Mouse (Mus musculus) kidney, embryonic 15.5 days (tissue): ENCODE measurements at regions not wholly inside any gene's neighbourhood (a gene's known extent, or its start where the extent isn't known, plus 50 kb on each side); places are given as distances from the start of the nearest gene placed in this dataset.

Experiments used
- ATAC-seq: fragments of 200-750 bp; cut with Nextera tagmentation; replicated peaks from 2 replicates; pipeline ENCODE4 v1.8.0; 2017; ENCODE audit warnings: moderate TSS enrichment; ENCODE audit not compliant: low FRiP score
- H3K27ac ChIP-seq: fragments of 300-500 bp; sonication (generic); 2 replicates; pipeline ENCODE4 v1.5.1; 2015; ENCODE audit warnings: mild to moderate bottlenecking, inconsistent platforms
- H3K27me3 ChIP-seq: fragments of 300-500 bp; sonication (generic); 2 replicates; pipeline ENCODE4 v1.6.1; 2015; ENCODE audit warnings: inconsistent platforms
- H3K36me3 ChIP-seq: fragments of 300-500 bp; sonication (generic); 2 replicates; pipeline ENCODE4 v1.6.1; 2015; ENCODE audit warnings: inconsistent platforms
- H3K4me1 ChIP-seq: fragments of 300-500 bp; sonication (generic); 2 replicates; pipeline ENCODE4 v1.6.1; 2015; ENCODE audit warnings: inconsistent platforms
- H3K4me2 ChIP-seq: fragments of 300-500 bp; sonication (generic); 2 replicates; pipeline ENCODE4 v1.6.1; 2015; ENCODE audit warnings: moderate library complexity, mild to moderate bottlenecking, inconsistent platforms
- H3K4me3 ChIP-seq: fragments of 300-500 bp; sonication (generic); replicated peaks from 2 replicates; pipeline ENCODE4 v1.5.1; 2015; ENCODE audit warnings: mild to moderate bottlenecking, inconsistent platforms
- H3K9ac ChIP-seq: fragments of 300-500 bp; sonication (generic); 2 replicates; pipeline ENCODE4 v1.6.1; 2015; ENCODE audit warnings: mild to moderate bottlenecking, inconsistent platforms
- H3K9me3 ChIP-seq: fragments of 300-500 bp; sonication (generic); replicated peaks from 2 replicates; pipeline ENCODE4 v1.6.1; 2016; ENCODE audit warnings: inconsistent platforms
- WGBS: fragments of 180-500 bp; shearing (Covaris S2); methylation state at CpG from one replicate; pipeline ENCODE4 v1.1.7; 2015; ENCODE audit warnings: mixed read lengths; 5-methylcytosine and 5-hydroxymethylcytosine counted together

DNA sequence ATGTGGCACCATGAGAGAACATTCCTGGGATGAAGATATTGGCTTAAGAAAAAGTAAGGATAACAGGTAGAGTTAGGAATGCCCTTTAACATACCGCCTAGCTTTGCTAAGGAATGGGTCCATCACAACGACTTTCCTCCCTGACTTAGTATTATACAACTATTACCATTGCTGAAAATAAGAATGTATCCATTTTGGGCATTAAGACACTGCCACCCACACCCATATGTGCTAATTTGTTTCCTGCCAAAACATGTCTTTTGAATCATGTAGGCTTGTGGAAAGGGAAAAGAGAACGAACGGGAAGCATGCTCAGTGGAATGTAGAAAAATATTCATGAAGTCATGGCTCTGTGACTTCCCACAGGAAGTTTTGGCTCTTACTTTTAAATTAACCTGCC lies 641.7 kb downstream of the Epha4 start:
- 71% methylated on average over 4 of the region's 4 CpGs for WGBS
- Histone ChIP-seq H3K27me3 (no peaks in the 10 kb centered on the region), H3K4me1 (0 out of 2 replicates have a peak, but pooled peaks cover 3% of the 10 kb centered on the region), H3K4me3 (no peak overlapping the region), H3K27ac (0 out of 2 replicates have a peak overlapping the region, but pooled peaks have one; percentile 37), H3K9me3 (no peaks in the 10 kb centered on the region), H3K4me2 (no peak overlapping the region), H3K36me3 (no peaks in the 10 kb centered on the region), H3K9ac (no peak overlapping the region)
- ATAC-seq = no peak

DNA sequence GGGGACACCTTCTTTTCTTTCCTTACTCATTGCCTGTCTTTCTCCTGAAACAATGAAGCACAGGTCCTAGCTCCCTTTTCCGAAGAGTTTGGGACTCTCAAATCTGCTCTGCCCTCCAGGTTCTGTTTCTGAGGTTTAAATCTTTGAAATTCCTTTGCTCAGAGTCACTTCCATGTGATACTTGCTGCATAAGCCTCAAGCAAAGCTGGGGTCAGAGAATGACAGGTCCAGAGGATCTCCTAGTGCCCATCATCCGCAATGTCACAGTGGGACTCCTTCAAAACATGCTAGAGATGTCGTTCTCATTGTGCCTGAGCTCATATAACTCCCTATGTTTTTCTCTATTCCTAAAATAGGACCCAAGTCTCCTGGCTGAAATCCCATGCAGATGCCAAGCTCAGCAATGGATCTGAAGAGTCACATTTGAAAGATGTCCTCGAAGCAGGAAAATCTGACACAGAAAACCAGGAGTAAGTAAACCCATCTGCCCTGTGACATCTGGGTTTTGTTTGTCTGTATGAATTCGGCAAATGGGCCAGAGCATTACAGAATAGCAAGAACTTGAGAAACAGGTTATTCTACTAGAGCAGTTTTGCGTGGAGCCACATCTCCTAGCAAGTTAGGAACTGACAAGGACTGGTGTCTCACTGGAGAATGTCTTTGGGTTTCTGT lies 634.6 kb downstream of the Epha4 start:
- Histone ChIP-seq H3K4me1 (no peaks in the 10 kb centered on the region), H3K4me2 (no peak overlapping the region), H3K9me3 (no peaks in the 10 kb centered on the region), H3K27me3 (no peaks in the 10 kb centered on the region), H3K9ac (no peak overlapping the region), H3K36me3 (no peaks in the 10 kb centered on the region), H3K27ac (no peak overlapping the region), H3K4me3 (no peak overlapping the region)
- WGBS = 79% methylated on average over 6 of the region's 6 CpGs
- no peak for ATAC-seq

DNA sequence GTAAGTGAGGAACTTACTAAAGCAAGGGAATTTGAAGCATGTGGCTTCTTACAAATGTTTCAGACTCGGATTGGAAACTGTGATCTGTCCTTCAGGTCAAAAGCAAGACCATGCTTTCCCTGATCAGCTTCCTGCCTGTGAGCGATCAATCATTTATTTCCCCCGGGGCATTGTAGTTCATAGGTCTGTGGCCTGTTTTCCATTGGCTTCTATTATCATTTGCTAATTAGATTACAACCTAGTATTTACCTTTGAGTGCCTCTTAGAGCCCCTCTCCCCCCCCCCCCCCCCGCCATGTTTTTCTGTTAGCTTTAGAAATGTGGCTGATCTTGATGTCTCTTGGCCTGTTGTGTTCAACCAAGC lies 634.1 kb downstream of the Epha4 start:
- no peaks in the 10 kb centered on the region for H3K36me3 ChIP-seq
- no peaks in the 10 kb centered on the region for H3K27me3 ChIP-seq
- H3K4me1 ChIP-seq = no peaks in the 10 kb centered on the region
- no peak overlapping the region for H3K4me3 ChIP-seq
- no peak overlapping the region for H3K9ac ChIP-seq
- H3K9me3 ChIP-seq = no peaks in the 10 kb centered on the region
- no peak overlapping the region for H3K27ac ChIP-seq
- H3K4me2 ChIP-seq = no peak overlapping the region
- WGBS = 55% methylated on average over 4 of the region's 4 CpGs
- ATAC-seq = no peak

DNA sequence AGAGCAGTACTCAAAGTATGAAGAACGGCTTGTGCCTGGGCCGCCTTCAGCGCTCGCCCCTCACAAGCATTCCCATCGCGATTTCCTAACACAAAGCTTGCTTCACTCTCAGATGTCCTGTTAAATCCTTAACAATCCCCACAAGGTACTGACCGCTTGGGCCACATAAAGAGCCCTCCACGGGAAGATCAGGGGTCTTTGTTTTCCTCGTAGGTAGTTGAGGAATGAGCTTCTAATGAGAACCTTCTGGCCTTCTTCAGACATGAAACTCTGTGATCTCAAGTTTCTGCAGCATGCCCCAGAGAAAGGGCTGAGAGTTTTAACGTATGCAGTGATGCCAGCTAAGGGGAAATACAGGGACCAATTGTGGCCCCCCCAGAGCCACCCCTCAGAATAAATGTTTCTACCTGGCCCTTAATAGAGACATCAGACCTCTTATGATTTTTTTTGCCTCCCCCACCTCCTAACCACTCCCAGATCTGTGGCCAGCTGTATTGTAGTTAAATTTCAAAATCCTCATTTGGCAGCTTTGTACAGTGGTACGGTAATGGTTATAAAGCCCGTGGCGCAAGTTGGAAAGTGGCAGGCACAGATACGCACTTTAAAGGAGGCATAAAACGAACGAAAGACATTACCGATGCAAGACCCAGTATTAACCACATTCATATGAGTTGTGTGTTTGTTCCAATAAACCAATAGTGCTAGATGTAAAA lies 618.6 kb downstream of the Epha4 start:
- Histone ChIP-seq H3K9ac (no peak overlapping the region), H3K4me2 (no peak overlapping the region), H3K9me3 (no peaks in the 10 kb centered on the region), H3K4me3 (no peak overlapping the region), H3K36me3 (no peaks in the 10 kb centered on the region), H3K27ac (no peak overlapping the region), H3K4me1 (0 out of 2 replicates have a peak, but pooled peaks cover 3% of the 10 kb centered on the region), H3K27me3 (no peaks in the 10 kb centered on the region)
- WGBS = 75% methylated on average over 17 of the region's 17 CpGs
- no peak for ATAC-seq

DNA sequence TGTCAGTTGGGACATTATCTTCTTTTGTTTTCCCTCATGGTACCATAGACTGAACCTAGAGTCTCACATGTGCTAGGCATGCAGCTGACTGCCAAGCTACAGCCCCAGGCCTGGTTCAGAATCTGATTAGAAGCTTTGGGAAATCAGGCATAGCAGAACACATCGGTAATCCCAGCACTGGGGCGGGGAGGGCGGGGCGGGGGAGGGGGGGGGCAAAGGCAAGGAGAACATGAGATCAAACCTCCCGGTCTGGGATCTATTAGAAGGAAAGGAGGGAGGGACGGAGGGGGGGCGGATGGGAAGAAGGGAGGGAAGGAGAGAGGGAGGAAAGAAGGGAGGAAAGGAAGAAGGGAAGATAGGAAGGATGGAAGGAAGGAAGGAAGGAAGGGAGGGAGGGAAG lies 617.5 kb downstream of the Epha4 start:
- no peak for ATAC-seq
- H3K9me3 ChIP-seq = no peaks in the 10 kb centered on the region
- no peak overlapping the region for H3K27ac ChIP-seq
- no peak overlapping the region for H3K9ac ChIP-seq
- no peaks in the 10 kb centered on the region for H3K36me3 ChIP-seq
- H3K4me1 ChIP-seq = 0 out of 2 replicates have a peak, but pooled peaks cover 3% of the 10 kb centered on the region
- H3K27me3 ChIP-seq = no peaks in the 10 kb centered on the region
- no peak overlapping the region for H3K4me2 ChIP-seq
- 56% methylated on average over 4 of the region's 7 CpGs for WGBS
- H3K4me3 ChIP-seq = no peak overlapping the region

DNA sequence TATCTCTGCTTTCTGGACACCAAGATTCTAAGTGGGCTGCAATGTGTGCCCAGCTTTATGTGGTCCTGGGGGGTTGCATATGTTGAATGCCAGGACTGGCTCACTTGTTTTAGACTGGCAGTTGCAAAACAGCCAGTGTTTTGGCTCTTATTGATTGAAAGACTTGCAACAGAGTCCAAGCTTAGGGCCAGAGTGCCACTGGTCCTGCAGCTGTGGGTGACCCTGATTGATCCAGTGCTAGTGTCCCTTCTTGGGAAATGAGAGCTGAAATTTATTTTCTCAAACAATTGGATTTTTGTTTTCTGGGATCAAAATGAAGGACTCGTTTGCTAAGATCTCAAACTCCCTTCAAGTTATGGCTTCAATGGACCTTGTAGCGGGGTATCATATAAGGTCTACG lies 603.4 kb downstream of the Epha4 start:
- Histone ChIP-seq H3K27ac (no peak overlapping the region), H3K9ac (no peak overlapping the region), H3K4me2 (no peak overlapping the region), H3K4me1 (no peaks in the 10 kb centered on the region), H3K36me3 (no peaks in the 10 kb centered on the region), H3K4me3 (no peak overlapping the region), H3K27me3 (no peaks in the 10 kb centered on the region), H3K9me3 (no peaks in the 10 kb centered on the region)
- 91% methylated on average over 3 of the region's 3 CpGs for WGBS
- ATAC-seq = no peak

DNA sequence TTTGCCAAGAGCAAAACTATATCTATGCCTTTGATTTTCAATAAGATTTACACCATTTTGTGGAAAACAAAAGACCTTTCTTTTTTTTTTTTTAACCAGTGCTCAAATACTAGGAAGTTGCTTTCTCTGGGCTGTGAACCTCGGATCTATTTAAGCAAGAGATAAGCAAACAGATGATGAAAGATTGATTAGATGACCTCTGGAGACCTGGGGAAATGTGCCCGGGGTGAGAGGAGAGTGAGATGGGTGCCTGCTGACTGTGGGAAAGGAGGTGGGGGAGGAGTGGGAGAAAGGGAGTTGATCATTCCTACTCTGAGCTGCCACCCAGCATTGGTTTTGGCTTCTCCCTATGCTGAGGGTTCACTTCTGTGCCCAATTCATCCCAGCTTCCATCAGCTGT lies 595.3 kb downstream of the Epha4 start:
- H3K36me3 ChIP-seq = no peaks in the 10 kb centered on the region
- H3K9me3 ChIP-seq = no peaks in the 10 kb centered on the region
- ATAC-seq = no peak
- 10% methylated on average over 2 of the region's 2 CpGs for WGBS
- H3K4me2 ChIP-seq = no peak overlapping the region
- H3K9ac ChIP-seq = no peak overlapping the region
- H3K4me3 ChIP-seq = no peak overlapping the region
- no peak overlapping the region for H3K27ac ChIP-seq
- H3K27me3 ChIP-seq = no peaks in the 10 kb centered on the region
- 0 out of 2 replicates have a peak, but pooled peaks cover 2% of the 10 kb centered on the region for H3K4me1 ChIP-seq

DNA sequence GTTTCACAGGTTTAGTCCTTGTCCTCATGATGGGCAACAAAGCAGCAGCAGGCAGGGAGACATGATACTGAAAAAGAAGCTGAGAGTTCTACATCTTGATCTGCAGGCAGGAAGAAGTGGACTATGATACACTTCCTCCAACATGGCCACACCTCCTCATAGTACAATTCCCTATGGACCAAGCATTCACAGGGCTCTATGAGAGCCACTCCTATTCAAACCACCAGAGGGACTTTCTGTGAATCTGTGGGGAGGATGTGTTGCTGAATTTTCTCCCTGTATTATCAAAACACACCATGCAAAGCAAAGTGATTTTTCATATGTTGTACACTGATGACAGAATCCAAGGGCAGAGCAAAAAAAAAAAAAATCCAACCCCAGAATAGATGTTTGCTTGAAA lies 594.3 kb downstream of the Epha4 start:
- H3K4me3 ChIP-seq = no peak overlapping the region
- no peak overlapping the region for H3K4me2 ChIP-seq
- H3K9ac ChIP-seq = no peak overlapping the region
- no peaks in the 10 kb centered on the region for H3K36me3 ChIP-seq
- H3K4me1 ChIP-seq = 0 out of 2 replicates have a peak, but pooled peaks cover 2% of the 10 kb centered on the region
- no peaks in the 10 kb centered on the region for H3K9me3 ChIP-seq
- H3K27ac ChIP-seq = no peak overlapping the region
- ATAC-seq = no peak
- no peaks in the 10 kb centered on the region for H3K27me3 ChIP-seq

DNA sequence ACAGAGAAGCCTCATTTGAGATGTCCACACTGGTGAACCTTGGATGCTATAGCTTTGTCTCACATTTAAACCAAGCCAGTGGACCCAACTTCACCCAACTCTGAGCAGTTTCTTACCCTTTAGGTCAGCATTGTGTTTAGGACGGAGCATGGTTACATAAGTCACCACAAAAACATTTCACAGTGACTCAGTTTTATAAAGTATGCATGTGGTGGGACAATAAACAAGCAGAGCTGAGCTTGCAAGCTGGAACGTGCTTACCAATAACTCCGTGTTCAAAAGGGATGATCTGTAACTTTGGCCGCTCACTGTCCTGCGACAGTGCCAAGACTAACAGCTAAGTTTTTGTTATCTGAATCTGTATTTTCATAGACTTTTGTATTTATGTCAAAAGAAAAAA lies 587.8 kb downstream of the Epha4 start:
- 84% methylated on average over 5 of the region's 5 CpGs for WGBS
- Histone ChIP-seq H3K4me3 (no peak overlapping the region), H3K4me2 (no peak overlapping the region), H3K27ac (no peak overlapping the region), H3K36me3 (no peaks in the 10 kb centered on the region), H3K9me3 (no peaks in the 10 kb centered on the region), H3K4me1 (no peaks in the 10 kb centered on the region), H3K27me3 (no peaks in the 10 kb centered on the region), H3K9ac (no peak overlapping the region)
- no peak for ATAC-seq

DNA sequence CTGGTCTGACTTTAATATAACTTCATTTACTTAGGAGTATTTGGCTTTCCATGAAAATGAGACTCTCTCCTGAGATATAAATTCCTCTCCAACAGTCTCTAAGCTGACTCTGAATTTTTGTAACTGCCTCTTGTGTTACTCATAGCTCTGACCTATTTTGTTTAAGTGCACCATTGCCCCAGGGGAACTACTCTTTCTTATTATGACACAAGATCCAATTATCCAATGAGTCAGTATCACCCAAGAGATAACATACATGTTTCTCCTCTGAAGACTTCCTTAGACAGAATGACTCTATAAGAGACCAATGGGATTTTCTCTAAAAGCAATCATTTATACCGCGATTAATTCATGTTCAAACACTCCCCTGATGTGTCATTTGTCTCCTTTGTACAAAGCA lies 586.9 kb downstream of the Epha4 start:
- Histone ChIP-seq H3K4me1 (no peaks in the 10 kb centered on the region), H3K36me3 (no peaks in the 10 kb centered on the region), H3K27ac (no peak overlapping the region), H3K4me2 (no peak overlapping the region), H3K27me3 (no peaks in the 10 kb centered on the region), H3K4me3 (no peak overlapping the region), H3K9me3 (no peaks in the 10 kb centered on the region), H3K9ac (no peak overlapping the region)
- WGBS = 91% methylated on average over 2 of the region's 2 CpGs
- ATAC-seq = no peak

DNA sequence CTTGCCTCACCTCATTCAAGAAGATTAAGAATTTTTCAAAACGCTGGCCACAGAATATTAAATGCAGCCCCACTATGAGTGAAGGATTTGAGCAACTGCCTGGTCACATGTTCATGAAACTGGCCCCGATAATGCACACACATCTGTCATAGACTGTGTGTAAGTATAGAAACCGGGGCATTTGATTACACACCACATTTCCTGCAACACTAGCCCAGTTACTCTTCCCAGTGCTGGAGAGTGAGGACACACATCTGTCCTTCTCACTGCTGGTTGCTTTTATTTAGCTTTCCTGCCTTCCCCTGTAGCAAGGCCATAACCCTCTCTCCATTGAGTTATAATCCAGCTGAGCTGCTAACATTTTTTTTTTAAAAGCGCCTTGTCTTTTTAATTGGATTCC lies 581.4 kb downstream of the Epha4 start:
- Histone ChIP-seq H3K4me1 (no peaks in the 10 kb centered on the region), H3K36me3 (no peaks in the 10 kb centered on the region), H3K9me3 (no peaks in the 10 kb centered on the region), H3K27ac (no peak overlapping the region), H3K4me2 (no peak overlapping the region), H3K9ac (no peak overlapping the region), H3K27me3 (no peaks in the 10 kb centered on the region), H3K4me3 (no peak overlapping the region)
- ATAC-seq = no peak
- WGBS = 74% methylated on average over 4 of the region's 4 CpGs

DNA sequence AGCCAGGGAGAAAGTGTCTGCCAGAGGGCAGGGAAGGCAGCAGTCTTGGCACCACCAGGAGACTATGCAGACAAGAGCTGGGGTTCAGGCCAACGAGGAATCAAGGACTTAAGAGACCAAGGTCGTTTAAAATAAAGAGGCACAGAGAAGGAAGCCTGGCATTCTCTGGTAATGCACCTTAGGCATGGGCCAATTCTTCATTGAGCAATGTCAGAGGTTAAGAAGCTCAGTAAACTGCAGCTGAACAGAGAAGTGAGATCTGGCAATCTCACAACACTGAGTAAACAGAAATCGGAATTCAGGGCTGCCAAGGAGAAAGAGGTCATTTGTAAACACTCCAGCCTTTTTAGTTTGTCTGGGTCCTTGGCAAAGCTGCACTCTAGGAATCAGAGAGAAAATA lies 572.2 kb downstream of the Epha4 start:
- Histone ChIP-seq H3K9me3 (no peaks in the 10 kb centered on the region), H3K4me2 (no peak overlapping the region), H3K27ac (no peak overlapping the region), H3K4me3 (no peak overlapping the region), H3K27me3 (no peaks in the 10 kb centered on the region), H3K9ac (no peak overlapping the region), H3K4me1 (no peaks in the 10 kb centered on the region), H3K36me3 (no peaks in the 10 kb centered on the region)
- WGBS = 42% methylated on average over 3 of the region's 3 CpGs
- no peak for ATAC-seq

DNA sequence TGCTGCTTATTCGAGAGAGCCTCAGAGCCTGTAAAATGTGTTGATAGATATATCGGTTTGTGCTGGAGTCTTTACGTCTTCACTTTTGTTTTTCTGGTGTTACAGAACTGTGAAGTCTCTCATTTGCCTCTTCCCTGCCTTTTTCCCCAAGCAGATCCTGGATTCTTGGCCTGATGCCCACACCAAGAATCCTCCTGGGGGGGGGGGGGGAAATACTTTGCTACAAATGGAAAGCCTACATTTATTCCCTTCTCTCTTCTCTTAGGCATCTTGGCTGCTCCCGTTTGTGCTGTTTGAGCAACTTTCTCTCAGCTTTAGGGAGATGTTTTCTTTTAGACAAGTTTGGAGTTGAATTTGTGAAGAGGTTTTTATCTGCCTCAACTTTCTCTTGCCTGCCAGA lies 570.8 kb downstream of the Epha4 start:
- H3K4me2 ChIP-seq = no peak overlapping the region
- no peaks in the 10 kb centered on the region for H3K36me3 ChIP-seq
- H3K4me1 ChIP-seq = no peaks in the 10 kb centered on the region
- H3K27me3 ChIP-seq = no peaks in the 10 kb centered on the region
- no peaks in the 10 kb centered on the region for H3K9me3 ChIP-seq
- 63% methylated on average over 4 of the region's 4 CpGs for WGBS
- H3K4me3 ChIP-seq = no peak overlapping the region
- H3K9ac ChIP-seq = no peak overlapping the region
- no peak for ATAC-seq
- H3K27ac ChIP-seq = no peak overlapping the region
